Mouse (Mus musculus): ENCODE data around the gene Zfp13. TPM values are rescaled to one million over a fixed set of nuclear protein-coding genes. Genes with fewer than 3 reads are reported as not detected.
"Not testable (repeated sequence)": the region's sequence is repeated elsewhere in the genome, so short reads cannot be mapped to it uniquely, and the experiment has no call there.

Gene Zfp13
- polyA plus RNA-seq, 1 experiment from 2014 or later = 16.7 TPM

DNA sequence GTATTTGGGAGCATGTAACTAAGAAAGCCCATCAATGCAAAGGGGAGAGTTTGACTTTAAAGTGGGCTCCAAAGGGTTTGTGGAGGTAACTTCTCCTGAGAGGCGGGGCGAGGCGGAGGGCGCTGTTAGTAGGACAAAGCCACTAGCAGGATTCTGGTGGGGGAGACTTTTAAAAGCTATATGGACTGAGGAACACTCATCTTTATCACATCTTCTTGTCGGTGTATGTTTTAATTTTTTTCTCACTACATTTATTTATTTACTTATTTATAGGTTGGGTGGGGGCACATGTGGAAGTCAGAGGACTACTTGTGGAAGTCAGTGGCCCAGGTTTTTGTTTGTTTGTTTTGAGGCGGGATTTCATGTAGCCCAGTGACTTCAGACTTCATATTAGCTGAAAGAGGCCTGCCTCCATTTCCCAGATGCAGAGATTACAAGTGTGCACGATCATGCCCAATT is 347 bp upstream of the Zfp13 start:
- Histone ChIP-seq H3K27me3 (ENCODE audit: control insufficient read depth, insufficient read depth, low read length) (no peaks in the 10 kb centered on the region; the same call in 1 of the 2 replicates), H3K9ac (ENCODE audit: low read depth, low read length) (peak overlapping the region; percentile 36), H3K4me2 (replicated peaks; ENCODE audit: low read depth, low read length) (peak overlapping the region; percentile 63), H3K4me1 (replicated peaks; ENCODE audit: control insufficient read depth, insufficient read depth, low read length) (no peaks in the 10 kb centered on the region), H3K4me3 (ENCODE audit: low read depth, low read length) (peak overlapping the region; percentile 29), H3K27ac (ENCODE audit: low read depth, low read length) (no peak overlapping the region), H3K9me3 (ENCODE audit: control insufficient read depth, low read length) (no peaks in the 10 kb centered on the region), H3K36me3 (ENCODE audit: control insufficient read depth, insufficient read depth, low read length) (no peaks in the 10 kb centered on the region)
- no peak for DNase-seq (ENCODE audit: low spot score)
- ATAC-seq (ENCODE audit: low FRiP score) = no peak; the same call in 1 of the 2 replicates
- WGBS = 47% methylated on average over 7 of the region's 7 CpGs

DNA sequence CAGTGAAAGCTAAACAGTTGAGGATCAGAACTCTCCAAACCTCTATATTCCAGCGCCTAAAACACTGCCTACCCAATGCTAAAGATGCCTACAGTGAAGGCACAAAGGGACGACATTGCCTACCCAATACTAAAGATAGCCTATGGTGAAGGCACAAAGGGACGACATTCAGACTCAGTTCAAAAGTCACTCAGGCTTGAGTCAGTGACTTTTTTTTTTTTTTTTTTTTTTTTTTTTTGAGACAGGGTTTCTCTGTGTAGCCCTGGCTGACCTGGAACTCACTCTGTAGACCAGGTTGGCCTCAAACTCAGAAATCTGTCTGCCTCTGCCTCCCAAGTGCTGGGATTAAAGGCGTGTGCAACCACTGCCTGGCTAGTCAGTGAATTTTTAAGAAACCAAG is 4.1 kb downstream of the Zfp13 start:
- H3K36me3 ChIP-seq (ENCODE audit: control insufficient read depth, insufficient read depth, low read length); ATAC-seq (ENCODE audit: low FRiP score); DNase-seq (ENCODE audit: low spot score); H3K4me2 ChIP-seq (replicated peaks; ENCODE audit: low read depth, low read length); H3K4me3 ChIP-seq (ENCODE audit: low read depth, low read length); H3K27ac ChIP-seq (ENCODE audit: low read depth, low read length); H3K27me3 ChIP-seq (ENCODE audit: control insufficient read depth, insufficient read depth, low read length); H3K9ac ChIP-seq (ENCODE audit: low read depth, low read length); H3K4me1 ChIP-seq (replicated peaks; ENCODE audit: control insufficient read depth, insufficient read depth, low read length); H3K9me3 ChIP-seq (ENCODE audit: control insufficient read depth, low read length): not testable (repeated sequence)
- 71% methylated on average over 4 of the region's 4 CpGs for WGBS

DNA sequence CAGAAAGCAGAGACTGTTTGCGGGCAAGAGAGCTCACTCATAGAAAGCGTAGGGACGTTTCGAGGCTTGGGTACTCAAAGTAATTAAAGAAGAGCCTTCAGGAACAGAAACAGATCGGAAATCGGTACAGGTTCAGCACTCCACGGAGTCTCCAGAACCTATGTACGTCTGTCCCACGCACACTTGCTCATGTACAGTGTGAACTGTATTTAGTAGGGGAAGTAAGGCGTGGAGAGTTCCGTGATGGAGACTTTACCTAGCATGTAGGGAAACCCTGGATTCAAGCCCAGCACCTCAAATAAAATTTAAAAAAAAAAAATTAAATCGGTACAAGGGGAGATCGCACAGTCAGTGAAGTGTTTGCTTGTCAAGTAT is 6.4 kb downstream of the Zfp13 start:
- Histone ChIP-seq H3K4me2 (replicated peaks; ENCODE audit: low read depth, low read length) (peak overlapping the region; percentile 63), H3K27ac (ENCODE audit: low read depth, low read length) (no peak overlapping the region), H3K9me3 (ENCODE audit: control insufficient read depth, low read length) (no peaks in the 10 kb centered on the region), H3K27me3 (ENCODE audit: control insufficient read depth, insufficient read depth, low read length) (no peaks in the 10 kb centered on the region), H3K9ac (ENCODE audit: low read depth, low read length) (peak overlapping the region; percentile 82), H3K36me3 (ENCODE audit: control insufficient read depth, insufficient read depth, low read length) (no peaks in the 10 kb centered on the region), H3K4me1 (replicated peaks; ENCODE audit: control insufficient read depth, insufficient read depth, low read length) (no peaks in the 10 kb centered on the region), H3K4me3 (ENCODE audit: low read depth, low read length) (peak overlapping the region; percentile 46)
- DNase-seq (ENCODE audit: low spot score) (no peak), ATAC-seq (ENCODE audit: low FRiP score) (peak; percentile 64)
- 14% methylated on average over 13 of the region's 13 CpGs for WGBS

DNA sequence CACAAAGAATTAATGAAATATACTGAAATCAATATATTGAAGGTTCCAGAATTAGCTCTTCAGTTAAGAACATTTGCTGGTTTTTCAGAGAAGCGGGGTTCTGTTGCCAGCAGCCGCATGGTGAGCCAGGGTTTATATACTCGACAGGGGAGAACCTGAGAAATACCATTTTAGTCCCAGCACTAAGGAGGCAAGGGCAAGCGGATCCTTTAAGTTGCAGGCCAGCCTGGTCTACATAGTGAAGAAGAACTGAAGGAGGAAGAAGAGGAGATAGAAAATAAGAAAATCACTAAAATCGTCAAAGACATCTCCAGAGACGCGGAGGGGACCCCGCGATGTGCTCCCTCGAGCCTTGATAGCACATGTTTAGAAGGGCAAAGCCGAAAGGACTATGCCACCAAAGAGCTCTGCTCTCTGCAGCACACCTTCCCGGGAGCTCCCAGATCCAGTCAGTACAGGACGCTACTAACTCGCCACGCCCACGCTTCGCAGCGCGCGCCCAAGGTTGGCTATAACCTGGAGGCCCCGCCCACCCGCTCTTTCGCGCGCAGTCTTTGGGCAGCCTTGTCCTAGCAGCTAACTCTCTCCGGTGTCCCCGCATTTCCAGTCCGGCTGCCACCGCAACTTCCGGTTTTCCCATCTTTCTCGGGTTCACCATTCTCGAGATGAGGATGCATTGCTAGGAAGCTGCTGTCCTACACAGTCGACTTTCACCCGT is 6.9 kb downstream of the Zfp13 start:
- peak; percentile 99 for ATAC-seq (ENCODE audit: low FRiP score)
- 8% methylated on average over 34 of the region's 34 CpGs for WGBS
- no peaks in the 10 kb centered on the region for H3K36me3 ChIP-seq (ENCODE audit: control insufficient read depth, insufficient read depth, low read length)
- peak overlapping the region; percentile 46 for H3K4me3 ChIP-seq (ENCODE audit: low read depth, low read length)
- H3K9me3 ChIP-seq (ENCODE audit: control insufficient read depth, low read length) = no peaks in the 10 kb centered on the region
- H3K4me1 ChIP-seq (replicated peaks; ENCODE audit: control insufficient read depth, insufficient read depth, low read length) = no peaks in the 10 kb centered on the region
- no peak overlapping the region for H3K27ac ChIP-seq (ENCODE audit: low read depth, low read length)
- H3K27me3 ChIP-seq (ENCODE audit: control insufficient read depth, insufficient read depth, low read length) = no peaks in the 10 kb centered on the region
- DNase-seq (ENCODE audit: low spot score) = peak; percentile 98
- H3K4me2 ChIP-seq (replicated peaks; ENCODE audit: low read depth, low read length) = peak overlapping the region; percentile 63
- peak overlapping the region; percentile 82 for H3K9ac ChIP-seq (ENCODE audit: low read depth, low read length)

DNA sequence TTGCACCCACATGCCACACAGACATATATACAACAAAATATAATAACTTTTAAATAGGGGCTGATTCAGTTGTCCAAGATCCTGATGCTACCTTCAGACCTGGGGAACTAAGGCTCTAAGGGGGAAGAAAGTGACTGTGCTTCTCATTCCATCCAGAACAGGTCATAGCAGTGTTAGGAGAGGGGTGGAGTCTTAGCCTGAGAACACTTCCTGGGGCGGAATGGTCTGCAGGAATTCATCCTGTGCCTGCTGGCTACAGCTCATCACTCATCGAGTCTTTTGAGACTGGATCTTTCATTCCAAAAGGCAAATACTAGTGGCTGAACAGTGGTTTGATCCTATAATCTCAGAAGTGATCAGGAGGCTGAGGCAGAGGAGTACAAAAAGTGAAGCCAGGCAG is 12.0 kb downstream of the Zfp13 start:
- no peak overlapping the region for H3K9ac ChIP-seq (ENCODE audit: low read depth, low read length)
- no peaks in the 10 kb centered on the region for H3K4me1 ChIP-seq (replicated peaks; ENCODE audit: control insufficient read depth, insufficient read depth, low read length)
- H3K36me3 ChIP-seq (ENCODE audit: control insufficient read depth, insufficient read depth, low read length) = no peaks in the 10 kb centered on the region
- WGBS = 63% methylated on average over 2 of the region's 2 CpGs
- H3K9me3 ChIP-seq (ENCODE audit: control insufficient read depth, low read length) = no peaks in the 10 kb centered on the region
- no peaks in the 10 kb centered on the region for H3K27me3 ChIP-seq (ENCODE audit: control insufficient read depth, insufficient read depth, low read length)
- H3K4me2 ChIP-seq (replicated peaks; ENCODE audit: low read depth, low read length) = no peak overlapping the region
- no peak overlapping the region for H3K4me3 ChIP-seq (ENCODE audit: low read depth, low read length)
- H3K27ac ChIP-seq (ENCODE audit: low read depth, low read length) = no peak overlapping the region
- ATAC-seq (ENCODE audit: low FRiP score) = no peak
- DNase-seq (ENCODE audit: low spot score) = no peak

DNA sequence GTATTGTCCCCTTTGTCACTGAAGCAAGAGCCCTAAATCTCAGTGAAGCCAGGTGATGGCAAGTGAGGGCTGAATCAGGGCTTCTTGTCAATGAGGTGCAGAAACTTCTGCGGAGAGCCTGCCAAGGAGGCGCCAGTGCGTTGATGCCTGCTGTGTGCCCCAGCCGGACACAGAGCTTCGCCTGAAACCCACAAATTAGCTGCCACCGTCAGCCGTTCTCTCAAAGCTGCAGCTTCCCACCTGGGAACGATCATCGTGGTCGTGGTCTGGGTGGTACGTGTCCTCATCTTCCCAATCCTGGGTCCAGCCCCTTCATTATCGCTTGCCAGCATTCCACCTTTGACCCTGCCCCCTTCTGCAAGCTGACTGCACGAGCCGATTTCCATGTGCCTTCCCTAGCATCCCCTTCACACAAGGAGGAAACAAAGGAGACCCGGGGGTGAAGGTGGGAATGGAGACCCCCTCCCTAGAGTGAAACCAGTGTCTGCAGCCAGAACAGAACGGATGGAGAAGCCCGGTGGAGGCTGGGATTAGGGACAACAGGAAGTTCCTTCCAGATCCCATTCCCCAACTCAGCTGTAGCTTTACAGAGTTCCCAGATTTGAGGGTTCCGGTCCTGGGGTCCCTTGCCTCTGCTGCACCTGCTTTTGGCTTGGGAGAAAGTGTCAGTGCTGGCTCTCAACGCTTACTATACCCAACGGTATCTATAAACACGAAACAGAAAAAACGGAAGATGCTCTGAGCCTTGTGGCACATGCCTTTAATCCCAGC is 13.4 kb downstream of the Zfp13 start:
- DNase-seq (ENCODE audit: low spot score) (peak; percentile 87), ATAC-seq (ENCODE audit: low FRiP score) (peak; percentile 88)
- WGBS = 1% methylated on average over 22 of the region's 22 CpGs
- Histone ChIP-seq H3K4me1 (replicated peaks; ENCODE audit: control insufficient read depth, insufficient read depth, low read length) (no peaks in the 10 kb centered on the region), H3K9me3 (ENCODE audit: control insufficient read depth, low read length) (no peaks in the 10 kb centered on the region), H3K36me3 (ENCODE audit: control insufficient read depth, insufficient read depth, low read length) (no peaks in the 10 kb centered on the region), H3K4me3 (ENCODE audit: low read depth, low read length) (peak overlapping the region; percentile 72), H3K27me3 (ENCODE audit: control insufficient read depth, insufficient read depth, low read length) (no peaks in the 10 kb centered on the region), H3K9ac (ENCODE audit: low read depth, low read length) (peak overlapping the region; percentile 86), H3K4me2 (replicated peaks; ENCODE audit: low read depth, low read length) (peak overlapping the region; percentile 87), H3K27ac (ENCODE audit: low read depth, low read length) (no peak overlapping the region)

DNA sequence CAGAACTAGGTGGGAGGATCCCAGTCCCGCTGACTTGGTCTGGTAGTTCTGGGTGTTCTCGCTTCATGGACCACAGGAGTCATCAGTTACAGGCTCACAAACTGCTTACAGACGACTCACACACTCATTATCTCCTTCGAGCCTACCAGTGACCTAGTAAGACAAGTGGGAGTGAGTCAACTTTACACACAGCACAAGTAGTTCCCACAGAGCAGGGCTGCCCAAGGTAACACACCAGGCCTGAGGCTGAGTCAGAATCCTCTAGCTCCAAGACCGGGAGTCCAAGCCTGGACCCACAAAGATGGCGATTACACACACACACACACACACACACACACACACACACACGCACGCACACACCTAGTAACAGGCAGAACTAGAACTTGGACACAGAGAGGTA is 14.5 kb downstream of the Zfp13 start:
- WGBS = 88% methylated on average over 8 of the region's 8 CpGs
- ATAC-seq (ENCODE audit: low FRiP score) = no peak

DNA sequence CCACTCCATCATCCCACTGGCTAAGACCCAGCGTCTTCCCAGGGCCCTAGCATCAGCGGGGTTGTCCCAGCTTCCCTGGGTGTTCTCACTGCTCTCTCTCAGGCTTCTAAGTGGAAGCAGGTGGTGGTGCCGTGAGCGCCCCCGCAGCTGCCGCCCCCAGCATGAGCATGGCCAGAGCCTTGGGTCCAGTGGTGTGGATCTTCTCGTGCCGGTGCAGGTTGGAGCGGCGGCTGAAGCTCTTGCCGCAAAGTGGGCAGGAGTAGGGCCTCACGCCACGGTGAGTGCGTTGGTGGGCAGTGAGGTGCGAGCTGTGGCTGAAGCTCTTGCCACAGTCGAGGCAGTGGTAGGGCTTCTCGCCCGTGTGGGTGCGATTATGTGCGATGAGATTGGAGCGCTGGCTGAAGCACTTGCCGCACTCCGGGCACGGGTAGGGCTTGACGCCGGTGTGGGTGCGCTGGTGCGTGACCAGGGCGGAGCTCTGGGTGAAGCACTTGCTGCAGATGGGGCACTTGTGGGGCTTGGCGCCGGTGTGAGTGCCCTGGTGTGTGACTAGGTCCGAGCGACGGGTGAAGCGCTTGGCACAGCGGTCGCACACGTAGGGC is 23.2 kb downstream of the Zfp13 start:
- H3K27ac ChIP-seq (ENCODE audit: low read depth, low read length) = no peak overlapping the region
- peaks cover 17% of the 10 kb centered on the region for H3K36me3 ChIP-seq (ENCODE audit: control insufficient read depth, insufficient read depth, low read length)
- ATAC-seq (ENCODE audit: low FRiP score) = peak; percentile 22; the same call in 1 of the 2 replicates
- H3K9me3 ChIP-seq (ENCODE audit: control insufficient read depth, low read length) = no peaks in the 10 kb centered on the region
- H3K4me2 ChIP-seq (replicated peaks; ENCODE audit: low read depth, low read length) = no peak overlapping the region
- no peak for DNase-seq (ENCODE audit: low spot score)
- WGBS = 95% methylated on average over 38 of the region's 38 CpGs
- no peaks in the 10 kb centered on the region for H3K27me3 ChIP-seq (ENCODE audit: control insufficient read depth, insufficient read depth, low read length)
- H3K9ac ChIP-seq (ENCODE audit: low read depth, low read length) = no peak overlapping the region
- no peaks in the 10 kb centered on the region for H3K4me1 ChIP-seq (replicated peaks; ENCODE audit: control insufficient read depth, insufficient read depth, low read length)
- no peak overlapping the region for H3K4me3 ChIP-seq (ENCODE audit: low read depth, low read length)

More for the DNA sequence above, 14.5 kb downstream of the Zfp13 start:
- Histone ChIP-seq H3K4me3 (ENCODE audit: low read depth, low read length) (peak overlapping the region; percentile 72; the same call in 1 of the 2 replicates), H3K4me1 (replicated peaks; ENCODE audit: control insufficient read depth, insufficient read depth, low read length) (no peaks in the 10 kb centered on the region), H3K27ac (ENCODE audit: low read depth, low read length) (no peak overlapping the region), H3K36me3 (ENCODE audit: control insufficient read depth, insufficient read depth, low read length) (0 out of 2 replicates have a peak, but pooled peaks cover 3% of the 10 kb centered on the region), H3K9ac (ENCODE audit: low read depth, low read length) (no peak overlapping the region), H3K4me2 (replicated peaks; ENCODE audit: low read depth, low read length) (peak overlapping the region; percentile 87; the same call in 1 of the 2 replicates), H3K27me3 (ENCODE audit: control insufficient read depth, insufficient read depth, low read length) (no peaks in the 10 kb centered on the region), H3K9me3 (ENCODE audit: control insufficient read depth, low read length) (no peaks in the 10 kb centered on the region)
- no peak for DNase-seq (ENCODE audit: low spot score)
